ENCODE assay signal across 16 mouse cellular contexts in genomic region chr19:56286866-56287265, GRCm38 (mm10). TPM values are rescaled to one million over a fixed set of nuclear protein-coding genes. Genes with fewer than 3 reads are reported as not detected.
DNase-seq lines count a peak whose midpoint lies in the region; ATAC-seq lines count a peak whose summit lies in the region.
"Had no signal": no experiment of that assay in that cellular context is flagged by ENCODE, and none has a peak within 500 bp of the region (broad histone marks: within the 10 kb centered on the region; RNA-seq: fewer than 3 reads in every experiment).

Habp2 (plus strand) TSS chr19:56287137.

- H3K4me3 ChIP-seq in liver, embryonic 15.5 days (replicated peaks), result peak within 1 kb of the TSS; percentile 37
- H3K4me3 ChIP-seq in hindbrain, embryonic 16.5 days (ENCODE audit: low read length), result no peak within 1 kb of the TSS
- H3K4me3 ChIP-seq: embryonic facial prominence, embryonic 13.5 days; forebrain, embryonic 15.5 days; heart, embryonic 15.5 days; hindbrain, embryonic 15.5 days; neural tube, embryonic 12.5 days had no signal

- H3K27me3 ChIP-seq in liver, embryonic 15.5 days, result no peaks in the 10 kb centered on the region
- H3K27me3 ChIP-seq in hindbrain, embryonic 16.5 days (replicated peaks; ENCODE audit: control insufficient read depth, insufficient read depth, low read length), result no peaks in the 10 kb centered on the region
- H3K27me3 ChIP-seq: forebrain, embryonic 15.5 days; heart, embryonic 15.5 days; hindbrain, embryonic 15.5 days; neural tube, embryonic 12.5 days had no signal

- H3K4me2 ChIP-seq in liver, embryonic 15.5 days, result peak within 1 kb of the TSS; percentile 46
- no peak within 1 kb of the TSS for H3K4me2 ChIP-seq in hindbrain, embryonic 16.5 days (ENCODE audit: low read length)
- H3K4me2 ChIP-seq: embryonic facial prominence, embryonic 13.5 days; forebrain, embryonic 15.5 days; heart, embryonic 15.5 days; hindbrain, embryonic 15.5 days; neural tube, embryonic 12.5 days had no signal

- H3K9ac ChIP-seq in liver, embryonic 15.5 days, result no peak within 1 kb of the TSS
- no peak within 1 kb of the TSS for H3K9ac ChIP-seq in hindbrain, embryonic 16.5 days (ENCODE audit: low read depth, low read length)
- H3K9ac ChIP-seq: embryonic facial prominence, embryonic 13.5 days; forebrain, embryonic 15.5 days; heart, embryonic 15.5 days; hindbrain, embryonic 15.5 days; neural tube, embryonic 12.5 days had no signal

- ATAC-seq in liver, embryonic 15.5 days (ENCODE audit: insufficient read depth), result peak; percentile 73
- ATAC-seq in granulocyte monocyte progenitor cell, adult 5-6 weeks (replicated peaks; ENCODE audit: poor library complexity, severe bottlenecking), result no peak
- no peak for ATAC-seq in hindbrain, embryonic 16.5 days
- ATAC-seq: forebrain, embryonic 15.5 days; midbrain, embryonic 16.5 days had no signal

- peak within 1 kb of the TSS; percentile 55 for H3K27ac ChIP-seq in liver, embryonic 15.5 days (replicated peaks)
- H3K27ac ChIP-seq in hindbrain, embryonic 16.5 days (ENCODE audit: low read depth, low read length), result no peak within 1 kb of the TSS
- H3K27ac ChIP-seq: embryonic facial prominence, embryonic 13.5 days; forebrain, embryonic 15.5 days; heart, embryonic 15.5 days; hindbrain, embryonic 15.5 days; neural tube, embryonic 12.5 days had no signal

- 54% methylated on average over 7 of the region's 7 CpGs for WGBS in liver, embryonic 15.5 days (ENCODE audit: insufficient replicate concordance)
- WGBS in hindbrain, embryonic 16.5 days, result 84% methylated on average over 7 of the region's 7 CpGs

- DNase-seq in 3T3-L1 (ENCODE audit: low read depth, low spot score) (peak; percentile 76), NIH3T3 (ENCODE audit: low read depth) (peak; percentile 72)
- DNase-seq in kidney, postnatal 10 days, result peak; percentile 28
- DNase-seq in gastrocnemius, adult 8-10 months (ENCODE audit: low spot score in 2 of 2), result no peak
- DNase-seq: cerebellum, postnatal 25 days; lung, postnatal 4 days had no signal

- no peaks in the 10 kb centered on the region for H3K36me3 ChIP-seq in liver, embryonic 15.5 days (replicated peaks)
- H3K36me3 ChIP-seq in hindbrain, embryonic 16.5 days (ENCODE audit: control insufficient read depth, insufficient read depth, low read length), result no peaks in the 10 kb centered on the region
- H3K36me3 ChIP-seq: embryonic facial prominence, embryonic 13.5 days; forebrain, embryonic 15.5 days; heart, embryonic 15.5 days; hindbrain, embryonic 15.5 days; neural tube, embryonic 12.5 days had no signal

- H3K9me3 ChIP-seq in liver, embryonic 15.5 days (replicated peaks), result no peaks in the 10 kb centered on the region
- H3K9me3 ChIP-seq in hindbrain, embryonic 16.5 days (ENCODE audit: control insufficient read depth, low read length), result no peaks in the 10 kb centered on the region
- H3K9me3 ChIP-seq: embryonic facial prominence, embryonic 13.5 days; forebrain, embryonic 15.5 days; heart, embryonic 15.5 days; hindbrain, embryonic 15.5 days; neural tube, embryonic 12.5 days had no signal

- H3K4me1 ChIP-seq in liver, embryonic 15.5 days (replicated peaks), result peaks cover 8% of the 10 kb centered on the region
- peaks cover 5% of the 10 kb centered on the region; the same call in 1 of the 2 replicates for H3K4me1 ChIP-seq in hindbrain, embryonic 16.5 days (ENCODE audit: control insufficient read depth, insufficient read depth, low read depth, low read length)
- H3K4me1 ChIP-seq: heart, embryonic 15.5 days; neural tube, embryonic 12.5 days had no signal

RNA-seq across cellular contexts. Expression of gene Habp2, which starts in this region (rescaled TPM):
- 61.8 and 70.8 TPM in 2 replicates for polyA plus RNA-seq in liver, embryonic 15.5 days (2015; fragmentation: Nextera tagmentation; extraction: Ambion mirVana)
- not detected in 2 replicates for total RNA-seq in granulocyte monocyte progenitor cell, adult 5-6 weeks (2014; fragmentation: Nextera tagmentation)
- not detected in 2 replicates for total RNA-seq in granulocyte monocyte progenitor cell, adult 5-6 weeks (2017)
- under 1 TPM in 1 of 4 experiments, not detected in 3; 0.16 TPM for total RNA-seq in gastrocnemius, adult 8-10 months (2022)
- polyA plus RNA-seq in hindbrain, embryonic 16.5 days (2015; fragmentation: Nextera tagmentation; extraction: Ambion mirVana), result 0.07 TPM in 1 of 2 replicates, not detected in the other
- total RNA-seq: layer of hippocampus, postnatal 25 days had no signal
- polyA plus RNA-seq: embryonic facial prominence, embryonic 13.5 days; forebrain, embryonic 15.5 days; neural tube, embryonic 12.5 days had no signal

Comparison
In these comparisons a context has a peak if more than half of its experiments do, and no peak if none do; other contexts are left out.
1. RNA of gene Habp2 (polyA plus RNA-seq): 61.8 to 70.8 TPM in liver, embryonic 15.5 days; 0.07 TPM in hindbrain, embryonic 16.5 days; every median in the first group is over 10 times any median in the second.
2. DNase-seq: peak in 3T3-L1 (single experiment), NIH3T3 (single experiment) and kidney, postnatal 10 days (single experiment); none in gastrocnemius, adult 8-10 months (0 of 2).